Mouse (Mus musculus) forebrain, postnatal 0 days (tissue): ENCODE measurements around the gene Fam234b. TPM values are rescaled to one million over a fixed set of nuclear protein-coding genes. Genes with fewer than 3 reads are reported as not detected.

ENCODE experiments used
- ATAC-seq: fragments of 200-750 bp; cut with Nextera tagmentation; 2 replicates; pipeline ENCODE4 v1.8.0; 2017; ENCODE audit warnings: mild to moderate bottlenecking, moderate library complexity
- DNase-seq: peaks from one replicate; pipeline ENCODE4 v3.0.0-alpha.2; 2015
- H3K27ac ChIP-seq: fragments of 300-500 bp; sonication (generic); 2 replicates; pipeline ENCODE4 v1.5.1; 2014; ENCODE audit warnings: low read depth, mild to moderate bottlenecking, antibody characterized with exemption, low read length, moderate library complexity, mixed read lengths
- H3K27me3 ChIP-seq: fragments of 300-500 bp; sonication (generic); 2 replicates; pipeline ENCODE4 v1.6.1; 2014; ENCODE audit warnings: mild to moderate bottlenecking, low read length, mixed read lengths; ENCODE audit not compliant: insufficient read depth
- H3K36me3 ChIP-seq: fragments of 300-500 bp; sonication (generic); 2 replicates; pipeline ENCODE4 v1.6.1; 2014; ENCODE audit warnings: mild to moderate bottlenecking, moderate library complexity; ENCODE audit not compliant: insufficient read depth
- H3K4me1 ChIP-seq: fragments of 300-500 bp; sonication (generic); 2 replicates; pipeline ENCODE4 v1.6.1; 2014; ENCODE audit warnings: antibody characterized with exemption; ENCODE audit not compliant: insufficient read depth
- H3K4me2 ChIP-seq: fragments of 300-500 bp; sonication (generic); 2 replicates; pipeline ENCODE4 v1.6.1; 2014; ENCODE audit warnings: low read depth, mild to moderate bottlenecking, moderate library complexity
- H3K4me3 ChIP-seq: fragments of 300-500 bp; sonication (generic); 2 replicates; pipeline ENCODE4 v1.5.1; 2014; ENCODE audit warnings: low read depth, low read length, mixed read lengths
- H3K9ac ChIP-seq: fragments of 300-500 bp; sonication (generic); 2 replicates; pipeline ENCODE4 v1.6.1; 2014; ENCODE audit warnings: mild to moderate bottlenecking
- H3K9me3 ChIP-seq: fragments of 300-500 bp; sonication (generic); 2 replicates; pipeline ENCODE4 v1.6.1; 2016; ENCODE audit warnings: low read length
- CTCF ChIP-seq: sonication (generic); IDR thresholded peaks from 2 replicates; pipeline ENCODE4 v1.5.1; 2016; ENCODE audit warnings: antibody characterized with exemption, control low read depth, low read depth
- WGBS: fragments of 180-500 bp; shearing (Covaris S2); extraction: QIAGEN DNeasy Blood & Tissue Kit; methylation state at CpG from one replicate; pipeline ENCODE4 v1.1.7; 2014; 5-methylcytosine and 5-hydroxymethylcytosine counted together
- polyA plus RNA-seq: library from polyadenylated mRNA; unstranded; fragments of >200 nt; fragmentation: Nextera tagmentation; extraction: Ambion mirVana; gene quantifications from 2 replicates; pipeline ENCODE4 v1.2.1, GENCODE M21; 2015
- total RNA-seq: library from RNA; depleted of rRNA; stranded (reverse); fragments of >200 nt; gene quantifications from 2 replicates; pipeline ENCODE4 v1.2.3, GENCODE M21; 2014

Fam234b gene
- total and polyA plus RNA-seq, 2 experiments from 2014 or later = 81.3 to 118 TPM

DNA sequence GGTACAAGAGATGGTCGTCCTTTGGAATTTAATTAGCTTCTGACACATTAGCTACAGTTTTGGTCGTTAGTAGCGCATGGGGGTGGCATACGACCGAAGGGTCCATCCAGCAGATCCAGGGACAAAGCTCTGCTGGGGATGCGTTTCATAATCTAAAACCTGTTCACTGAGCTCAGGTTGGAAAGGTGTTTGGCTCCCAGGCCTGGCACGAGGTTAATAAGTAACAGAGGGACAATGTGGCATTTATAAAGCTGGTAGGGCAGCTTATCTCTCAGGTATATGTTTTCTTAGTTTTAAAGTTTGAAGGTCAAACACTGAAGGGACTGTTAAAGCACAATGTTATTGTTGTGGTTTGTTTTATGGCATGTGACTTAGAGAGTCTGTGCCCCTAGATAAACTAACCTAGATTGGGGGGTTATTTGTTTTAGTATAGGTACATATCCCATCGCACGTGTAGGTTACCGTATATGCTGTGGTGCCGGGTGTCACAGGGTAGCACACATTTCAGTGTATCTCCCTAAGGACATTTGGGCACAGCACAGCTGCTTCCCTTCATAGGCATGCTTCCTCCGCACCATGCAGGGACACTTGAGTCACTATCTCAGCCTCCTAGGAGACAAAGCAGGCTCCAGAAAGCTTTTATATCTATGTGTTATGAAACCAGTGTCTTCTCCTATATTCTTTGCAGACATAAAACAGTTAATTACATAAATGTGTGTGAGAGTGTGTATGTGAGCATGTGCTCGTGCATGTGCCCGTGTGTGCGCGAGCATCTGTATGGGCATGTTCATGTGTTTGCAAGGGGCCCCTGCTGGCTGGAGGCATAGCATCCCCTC lies 2.6 kb downstream of the Fam234b start:
- H3K27me3 ChIP-seq = no peaks in the 10 kb centered on the region

DNA sequence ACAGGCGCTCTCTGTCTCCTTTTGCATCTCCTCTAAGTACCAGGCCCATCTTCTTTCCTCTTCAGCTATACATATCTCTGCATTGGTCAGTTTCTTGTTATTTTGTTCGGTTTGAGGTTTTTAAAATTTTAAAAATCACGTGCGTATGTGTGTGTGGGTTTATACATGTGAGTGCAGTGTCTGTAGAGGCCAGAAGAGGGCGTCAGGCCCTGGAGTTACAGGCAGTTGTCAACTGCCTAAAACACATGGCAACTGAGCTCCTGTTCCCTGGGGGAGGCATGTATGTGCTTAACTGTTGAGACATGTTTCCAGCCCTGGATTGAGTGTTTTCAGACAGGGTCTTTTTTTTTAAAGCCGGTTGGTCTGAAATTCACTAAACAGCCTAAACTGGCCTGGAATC lies 4.9 kb downstream of the Fam234b start:
- H3K27me3 ChIP-seq = no peaks in the 10 kb centered on the region
- no peaks in the 10 kb centered on the region for H3K9me3 ChIP-seq
- H3K4me1 ChIP-seq = peaks cover 13% of the 10 kb centered on the region
- 93% methylated on average over 6 of the region's 6 CpGs for WGBS
- no peak for DNase-seq
- TF ChIP-seq CTCF = peak; percentile 17; the same call in 1 of the 2 replicates
- no peak overlapping the region for H3K4me3 ChIP-seq
- H3K9ac ChIP-seq = no peak overlapping the region
- no peak for ATAC-seq
- H3K27ac ChIP-seq = no peak overlapping the region
- H3K4me2 ChIP-seq = no peak overlapping the region
- H3K36me3 ChIP-seq = no peaks in the 10 kb centered on the region

More for the DNA sequence above, 2.6 kb downstream of the Fam234b start:
- Histone ChIP-seq H3K4me2 (no peak overlapping the region), H3K36me3 (no peaks in the 10 kb centered on the region), H3K27ac (no peak overlapping the region), H3K4me3 (no peak overlapping the region), H3K9me3 (no peaks in the 10 kb centered on the region), H3K4me1 (peaks cover 13% of the 10 kb centered on the region), H3K9ac (no peak overlapping the region)
- DNase-seq (no peak), ATAC-seq (no peak)
- TF ChIP-seq CTCF = no peak
- WGBS = 77% methylated on average over 16 of the region's 16 CpGs

DNA sequence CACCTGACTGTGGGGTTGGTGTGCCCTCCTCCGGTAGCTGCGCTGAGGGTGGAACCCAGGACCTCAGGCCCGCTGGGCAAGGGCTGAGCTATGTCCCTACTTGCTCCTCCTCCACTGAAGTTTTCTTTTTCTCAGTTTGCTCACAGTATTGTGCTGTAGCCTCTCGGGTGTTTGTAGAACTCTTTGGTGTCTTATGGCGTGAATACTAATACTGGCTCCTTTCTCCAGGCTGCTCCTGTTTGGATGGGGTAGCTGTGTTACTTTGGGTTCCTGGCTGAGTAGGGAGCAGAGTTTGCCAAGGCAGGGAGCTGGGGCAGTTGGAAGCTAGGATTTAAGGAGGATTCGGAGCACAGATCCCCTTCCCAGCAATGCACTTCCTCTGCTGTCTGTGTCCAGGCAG lies 6.0 kb downstream of the Fam234b start:
- DNase-seq = peak; percentile 27
- no peak for TF ChIP-seq CTCF
- no peaks in the 10 kb centered on the region for H3K27me3 ChIP-seq
- H3K27ac ChIP-seq = 0 out of 2 replicates have a peak overlapping the region, but pooled peaks have one; percentile 57
- no peak overlapping the region for H3K9ac ChIP-seq
- ATAC-seq = peak; percentile 81
- H3K4me1 ChIP-seq = peaks cover 12% of the 10 kb centered on the region
- H3K36me3 ChIP-seq = no peaks in the 10 kb centered on the region
- 34% methylated on average over 6 of the region's 6 CpGs for WGBS
- H3K4me2 ChIP-seq = no peak overlapping the region
- H3K9me3 ChIP-seq = no peaks in the 10 kb centered on the region
- H3K4me3 ChIP-seq = no peak overlapping the region

DNA sequence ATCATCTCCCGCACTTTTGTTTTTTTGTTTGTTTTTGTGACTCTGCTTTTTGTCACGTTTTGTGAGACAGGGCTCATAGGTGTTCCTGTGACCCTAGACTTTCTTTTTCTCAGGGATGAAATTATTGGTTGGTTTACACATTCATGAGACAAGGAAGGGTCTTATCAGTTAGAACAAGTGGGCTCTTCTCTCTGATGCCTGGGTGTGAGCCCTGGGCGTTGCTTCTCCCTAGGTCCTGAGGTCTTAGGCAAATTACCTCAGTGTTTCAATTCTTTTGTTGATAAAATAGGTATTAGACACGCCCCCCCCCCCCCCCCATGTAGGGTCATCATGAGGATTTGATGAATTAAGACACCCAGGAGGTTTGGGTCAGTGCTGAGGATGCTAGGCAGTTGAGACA lies 7.1 kb downstream of the Fam234b start:
- Histone ChIP-seq H3K27ac (peak overlapping the region; percentile 57; the same call in 1 of the 2 replicates), H3K27me3 (no peaks in the 10 kb centered on the region), H3K4me1 (peaks cover 1% of the 10 kb centered on the region; the same call in 1 of the 2 replicates), H3K4me2 (no peak overlapping the region), H3K36me3 (peaks cover 7% of the 10 kb centered on the region; the same call in 1 of the 2 replicates), H3K9ac (no peak overlapping the region), H3K9me3 (no peaks in the 10 kb centered on the region), H3K4me3 (no peak overlapping the region)
- ATAC-seq (no peak), DNase-seq (no peak)
- WGBS = 75% methylated on average over 4 of the region's 4 CpGs
- TF ChIP-seq CTCF = no peak

DNA sequence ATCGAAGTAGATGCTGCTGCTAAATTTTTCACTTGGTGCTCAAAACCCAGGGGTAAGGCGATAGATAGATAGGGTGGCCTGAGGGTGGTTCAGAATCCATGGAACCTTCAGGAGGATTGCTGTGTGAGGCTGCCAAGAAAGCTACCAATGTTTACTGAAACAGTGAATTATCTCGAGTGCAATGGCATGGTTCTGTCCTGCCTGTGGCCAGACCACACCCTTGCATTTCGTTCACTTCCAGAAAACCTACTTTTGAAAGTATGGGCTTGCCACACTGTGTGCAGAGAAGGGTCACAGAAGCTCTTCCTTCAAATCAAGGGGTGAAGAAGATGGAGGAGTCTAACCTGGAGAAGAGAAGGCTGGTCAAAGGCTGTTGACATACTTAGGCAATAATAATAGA lies 8.0 kb downstream of the Fam234b start:
- Histone ChIP-seq H3K36me3 (peaks cover 8% of the 10 kb centered on the region; the same call in 1 of the 2 replicates), H3K4me2 (no peak overlapping the region), H3K27me3 (no peaks in the 10 kb centered on the region), H3K9me3 (no peaks in the 10 kb centered on the region), H3K9ac (no peak overlapping the region), H3K4me3 (no peak overlapping the region), H3K27ac (no peak overlapping the region), H3K4me1 (no peaks in the 10 kb centered on the region)
- DNase-seq (no peak), ATAC-seq (no peak)
- TF ChIP-seq CTCF = no peak
- WGBS = 87% methylated on average over 4 of the region's 4 CpGs

DNA sequence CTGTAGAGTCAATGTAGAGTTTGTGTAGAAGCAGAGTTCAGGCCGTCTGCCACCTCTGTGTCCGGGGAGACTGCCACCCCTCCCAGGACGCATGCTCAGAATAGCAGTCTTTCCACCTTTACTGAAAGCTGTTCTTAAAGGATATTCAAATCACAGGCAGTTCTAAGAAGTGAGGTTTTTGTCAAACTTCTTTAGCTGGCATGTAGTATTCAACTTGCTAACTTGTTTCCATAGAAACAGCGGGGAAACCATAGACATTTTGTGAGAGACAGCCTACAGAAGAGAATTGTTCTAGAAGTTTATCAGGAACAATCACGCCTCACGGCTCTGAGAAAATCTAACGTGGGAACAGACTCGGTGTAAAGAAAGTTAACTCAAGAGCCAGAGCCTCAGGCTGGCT lies 9.1 kb downstream of the Fam234b start:
- H3K9me3 ChIP-seq = no peaks in the 10 kb centered on the region
- TF ChIP-seq CTCF = no peak
- ATAC-seq = peak; percentile 63
- no peaks in the 10 kb centered on the region for H3K4me1 ChIP-seq
- H3K4me2 ChIP-seq = no peak overlapping the region
- no peak overlapping the region for H3K4me3 ChIP-seq
- no peak overlapping the region for H3K9ac ChIP-seq
- no peaks in the 10 kb centered on the region for H3K27me3 ChIP-seq
- peaks cover 16% of the 10 kb centered on the region for H3K36me3 ChIP-seq
- 16% methylated on average over 8 of the region's 8 CpGs for WGBS
- H3K27ac ChIP-seq = no peak overlapping the region
- DNase-seq = peak; percentile 17

DNA sequence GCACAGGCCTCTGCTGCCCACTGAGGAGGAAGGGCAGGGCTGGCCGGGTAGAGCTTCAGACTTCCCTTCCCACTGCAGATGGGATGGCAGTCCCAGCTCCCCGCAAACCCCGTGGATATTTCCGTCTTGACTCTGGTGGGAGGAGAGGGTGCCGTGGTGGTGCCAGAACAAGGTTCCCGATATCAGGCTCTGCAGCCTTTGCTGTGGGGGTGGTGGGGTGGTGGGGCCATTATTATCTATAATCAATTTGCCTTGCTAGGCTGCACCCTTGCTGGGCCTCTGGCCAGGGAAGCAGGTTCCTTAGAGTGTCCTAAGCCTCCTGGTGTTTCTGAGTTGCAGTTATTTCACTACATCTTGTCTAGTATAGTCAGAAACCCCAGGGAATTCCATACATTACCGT lies 13.4 kb downstream of the Fam234b start:
- peaks cover 16% of the 10 kb centered on the region for H3K36me3 ChIP-seq
- DNase-seq = no peak
- H3K27me3 ChIP-seq = no peaks in the 10 kb centered on the region
- ATAC-seq = no peak
- no peak overlapping the region for H3K4me3 ChIP-seq
- no peak for TF ChIP-seq CTCF
- H3K9ac ChIP-seq = no peak overlapping the region
- WGBS = 76% methylated on average over 7 of the region's 7 CpGs
- no peak overlapping the region for H3K27ac ChIP-seq
- H3K9me3 ChIP-seq = no peaks in the 10 kb centered on the region
- H3K4me2 ChIP-seq = no peak overlapping the region
- no peaks in the 10 kb centered on the region for H3K4me1 ChIP-seq
